Mouse (Mus musculus): Measurements from ENCODE around the gene Mpnd.

Gene Mpnd

DNA sequence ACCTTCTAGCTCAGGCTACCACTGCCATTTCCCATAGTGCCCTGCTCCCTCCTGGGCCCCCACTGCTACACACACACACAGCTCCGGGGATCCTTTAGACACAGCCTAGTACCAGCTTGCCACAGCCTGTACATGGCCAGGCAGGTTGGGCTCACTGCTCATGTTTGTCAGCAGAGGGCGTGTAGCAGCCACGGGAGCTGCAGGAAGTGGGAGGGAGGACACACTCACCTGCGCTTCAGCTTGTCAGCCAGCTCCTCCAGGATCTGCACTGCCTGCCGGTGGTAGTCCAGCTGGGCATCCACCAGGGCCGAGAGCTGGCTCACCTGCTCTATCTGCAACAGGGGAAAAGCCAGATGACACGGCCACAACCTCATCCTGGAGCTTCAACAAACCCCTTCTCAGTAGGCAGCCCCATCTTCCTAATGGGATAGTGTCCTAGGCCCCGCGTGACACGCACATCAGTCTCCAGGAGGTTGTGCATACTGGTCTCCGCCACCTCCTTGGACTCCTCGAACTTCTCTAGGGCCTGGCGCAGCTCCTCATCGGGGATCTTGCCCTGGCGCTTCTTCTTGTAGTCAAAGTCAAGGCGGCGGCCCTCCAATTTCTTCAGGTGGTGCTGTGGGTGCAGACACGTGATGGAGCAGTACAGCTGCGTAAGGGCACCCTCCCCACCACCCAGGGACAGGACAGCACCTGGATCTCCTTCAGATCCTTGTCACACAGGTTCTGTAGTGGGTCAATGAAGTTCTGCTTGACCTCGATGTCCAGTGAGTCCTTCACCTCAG, 13.0 kb downstream of the Mpnd start:
- in situ Hi-C loops (cut with MseI, MboI) = loop anchor here (5.0 to 10.0 kb wide), 2 partner anchors 46 to 54 kb away; partner anchors contain the start of gene Shd (in 1 of the 2)

DNA sequence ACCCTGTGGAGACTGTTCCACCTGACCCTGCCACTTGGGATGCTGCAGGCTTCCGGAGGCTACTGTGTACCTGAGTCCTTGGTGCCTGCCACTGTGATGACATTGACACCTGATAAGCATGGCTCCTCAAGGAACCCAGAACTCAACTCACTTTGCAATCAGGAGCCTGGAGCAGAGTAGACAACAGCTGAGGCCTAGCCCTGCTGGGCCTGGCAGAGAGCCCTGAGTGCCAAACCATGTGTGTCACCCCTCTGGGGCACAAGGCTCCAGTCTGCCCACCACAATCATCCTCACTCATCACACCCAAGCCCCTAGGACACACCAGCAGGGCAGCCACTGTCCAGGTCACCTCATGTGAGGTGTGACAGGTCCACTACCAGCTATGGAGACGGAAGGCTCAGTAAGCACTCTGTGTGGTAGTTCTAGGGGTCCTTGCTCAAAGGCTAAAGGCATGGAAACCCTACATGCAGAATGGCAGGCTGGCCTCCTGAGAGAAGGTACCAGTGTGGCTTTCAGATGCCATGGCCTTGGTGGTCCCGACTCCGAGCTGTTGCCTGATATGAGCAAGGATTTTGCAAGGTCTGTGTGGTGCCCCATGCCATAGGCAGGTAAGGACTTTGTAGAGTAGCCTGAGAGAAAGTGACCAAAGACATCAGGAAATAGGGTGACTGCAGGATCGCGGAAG, 15.0 kb downstream of the Mpnd start:
- in situ Hi-C loops (cut with MseI, MboI) = no loop called here

DNA sequence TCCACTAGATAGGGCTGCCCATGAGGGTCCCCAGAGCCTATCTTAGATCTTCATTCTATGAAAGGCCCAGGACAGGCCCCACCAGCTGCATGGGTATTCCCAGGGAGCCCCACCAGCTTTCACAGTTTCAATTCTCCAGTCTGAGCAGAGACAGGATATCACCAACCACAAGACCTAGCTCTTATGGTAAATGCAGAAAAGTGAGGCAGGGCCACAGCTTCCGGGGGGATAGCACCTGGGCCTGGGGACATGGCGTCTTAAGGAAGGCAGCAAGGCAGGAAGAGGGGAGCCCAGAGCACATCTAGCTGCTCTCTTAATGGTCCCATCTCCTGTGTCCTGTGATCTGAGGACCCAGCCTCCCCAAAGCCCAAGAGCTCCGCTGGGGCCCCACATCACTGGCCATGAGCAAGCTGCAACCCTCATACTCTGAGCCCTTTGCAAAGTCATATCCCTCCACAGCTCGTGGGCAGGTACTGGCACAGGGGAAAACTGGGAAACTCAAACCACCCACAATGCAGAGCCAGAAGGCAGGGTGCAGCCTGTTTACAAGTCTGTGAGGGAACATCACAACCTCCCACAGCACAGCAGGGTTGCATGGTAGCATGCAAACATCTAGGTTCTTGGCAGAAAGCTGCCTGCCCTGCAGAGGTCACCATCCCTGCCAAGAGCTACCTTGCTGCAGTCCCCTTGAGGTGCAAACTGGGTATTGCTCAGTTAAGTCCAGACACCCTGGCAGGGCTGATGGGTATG, 15.8 kb downstream of the Mpnd start:
- in situ Hi-C loops (cut with MseI, MboI) = no loop called here

DNA sequence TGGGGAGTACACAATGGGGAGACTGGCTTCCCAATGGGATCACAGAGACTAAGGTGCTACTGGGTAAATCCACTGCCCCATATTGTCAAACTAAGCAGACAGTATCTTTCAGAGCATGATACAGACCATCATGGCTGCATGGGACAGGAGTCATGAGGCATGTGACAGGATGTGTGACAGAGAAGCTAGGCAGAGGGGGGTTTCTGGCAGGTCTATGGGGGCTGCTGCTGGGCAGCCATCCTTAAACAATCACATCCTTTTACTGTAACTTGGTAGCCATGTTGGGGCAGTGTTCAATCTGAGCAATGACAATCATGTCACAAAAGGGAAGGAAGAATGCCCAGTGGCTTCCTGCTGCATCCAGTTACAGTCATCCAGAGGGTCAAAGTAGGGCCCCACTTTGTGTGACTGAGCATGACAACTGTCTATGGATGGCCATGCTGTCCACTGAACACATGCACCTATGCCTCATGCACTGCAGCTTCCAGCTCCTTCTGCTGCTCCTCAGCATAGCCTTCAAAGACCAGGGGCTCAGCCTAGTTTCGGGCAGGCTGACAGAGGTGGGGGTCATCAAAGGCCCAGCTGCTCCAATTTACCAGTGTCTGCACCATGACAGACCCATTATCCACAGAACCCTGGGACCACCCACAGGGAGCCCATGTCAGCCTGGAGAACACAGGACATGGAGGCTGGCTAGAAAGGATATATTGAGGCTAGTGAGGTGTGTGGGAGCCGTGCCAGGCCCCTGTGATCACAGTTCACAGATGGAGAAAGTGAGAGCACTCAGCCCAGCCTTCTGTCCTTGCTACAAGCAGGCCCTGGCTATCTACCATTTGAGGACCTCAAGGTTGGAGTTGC, 16.8 kb downstream of the Mpnd start:
- in situ Hi-C loops (cut with MseI, MboI) = no loop called here

GRCm38 (mm10) chr17:56022989-56023290, 17.4 kb downstream of the Mpnd start:
- in situ Hi-C loops (cut with MseI, MboI) = no loop called here

DNA sequence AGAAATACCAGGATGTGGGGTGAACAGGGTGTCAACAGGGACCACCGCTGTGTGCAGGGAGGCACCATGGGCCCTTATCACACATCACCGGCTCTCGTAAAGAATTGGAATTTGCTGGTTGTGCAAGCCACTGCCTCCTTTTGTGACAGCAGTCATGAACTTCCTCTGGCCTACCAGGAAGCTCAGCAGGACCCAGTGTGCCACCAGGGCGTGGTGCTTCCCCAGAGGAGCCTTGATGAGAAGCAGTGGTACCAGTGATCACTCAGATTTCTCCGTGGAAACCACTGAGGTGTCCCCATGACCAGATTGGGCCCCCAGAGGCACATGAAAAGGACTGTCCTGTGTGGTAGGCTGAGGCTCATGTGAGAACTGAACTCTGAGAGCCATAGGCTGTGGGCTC, 17.9 kb downstream of the Mpnd start:
- in situ Hi-C loops (cut with MseI, MboI) = no loop called here

DNA sequence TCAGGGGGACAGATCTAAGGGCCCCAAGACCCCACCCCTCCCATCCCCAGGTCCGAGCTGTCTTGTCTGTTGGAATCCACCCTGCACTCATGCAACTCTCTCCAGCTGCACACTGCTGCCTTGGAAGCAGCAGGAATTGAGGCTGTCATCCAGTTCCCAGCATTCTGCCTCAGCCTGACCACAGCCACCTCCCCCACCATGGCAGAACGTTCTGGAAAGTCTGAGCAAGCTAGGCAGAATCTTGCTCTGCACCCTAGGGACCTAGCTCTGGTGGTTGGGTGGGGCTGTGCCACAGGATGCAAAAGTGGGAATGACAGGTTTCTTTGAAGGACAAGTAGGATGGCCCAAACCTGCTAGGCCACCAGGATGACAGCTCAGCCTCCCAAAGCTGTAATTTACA, 19.0 kb downstream of the Mpnd start:
- in situ Hi-C loops (cut with MseI, MboI) = no loop called here

DNA sequence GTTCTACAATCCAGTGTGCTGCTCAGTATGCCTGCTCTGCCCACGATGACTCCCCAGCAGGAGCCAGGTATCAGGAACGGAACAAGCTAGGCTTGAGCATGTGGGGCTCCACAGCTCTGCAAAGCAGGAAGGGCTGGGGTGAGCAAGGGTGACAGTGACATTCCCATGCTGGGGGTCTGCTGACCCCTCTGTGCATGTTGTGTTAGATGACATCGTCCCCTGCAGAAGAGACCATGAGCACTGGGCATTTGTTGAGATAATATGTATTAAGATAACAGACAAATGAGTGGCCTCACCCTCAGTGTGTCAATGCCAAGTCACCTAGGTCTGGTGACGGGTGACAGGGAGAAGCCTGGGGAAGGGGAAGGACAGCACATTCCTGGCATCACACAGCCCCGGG, 19.4 kb downstream of the Mpnd start:
- in situ Hi-C loops (cut with MseI, MboI) = no loop called here

- in situ Hi-C loops (cut with MseI, MboI) = no loop called here
Measured at GRCm38 (mm10) chr17:56026303-56026702, 20.8 kb downstream of the Mpnd start.

- in situ Hi-C loops (cut with MseI, MboI) = no loop called here
Measured at GRCm38 (mm10) chr17:56026881-56027280, 21.4 kb downstream of the Mpnd start.

DNA sequence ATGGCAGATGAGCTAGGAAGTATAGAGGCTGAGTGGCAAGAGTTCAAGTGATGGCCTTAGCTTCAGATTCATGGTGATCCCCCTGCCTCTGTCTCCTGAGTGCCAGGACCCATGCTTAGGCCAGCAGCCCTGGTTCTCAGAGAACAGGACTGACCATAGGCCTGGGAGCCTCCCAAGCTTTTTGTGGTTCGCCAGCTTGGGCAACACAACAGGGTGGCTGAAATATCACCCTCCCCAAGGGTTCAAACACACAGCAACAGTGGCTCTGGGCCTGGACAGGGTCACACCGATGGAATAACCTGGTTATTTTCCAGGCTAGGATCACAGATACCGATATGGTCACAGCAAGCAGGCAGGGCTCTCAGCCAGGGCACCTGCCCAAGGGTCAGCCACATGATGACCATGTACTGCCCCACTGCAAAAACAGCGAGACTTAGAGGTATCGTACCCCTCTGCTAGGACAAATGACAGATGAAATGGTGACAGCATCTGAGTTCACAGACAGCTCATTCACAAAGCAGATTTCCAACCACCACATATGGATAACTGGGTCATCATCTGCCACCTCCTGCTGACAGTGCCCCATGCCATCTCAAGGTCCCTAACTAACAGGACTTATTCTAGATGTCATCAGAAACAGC, 22.4 kb downstream of the Mpnd start:
- in situ Hi-C loops (cut with MseI, MboI) = no loop called here

GRCm38 (mm10) chr17:56030238-56030870, 24.8 kb downstream of the Mpnd start:
- in situ Hi-C loops (cut with MseI, MboI) = no loop called here

- in situ Hi-C loops (cut with MseI, MboI) = no loop called here
Measured at GRCm38 (mm10) chr17:56030919-56031318, 25.4 kb downstream of the Mpnd start.

GRCm38 (mm10) chr17:56031431-56031830, 25.9 kb downstream of the Mpnd start:
- in situ Hi-C loops (cut with MseI, MboI) = no loop called here

GRCm38 (mm10) chr17:56032127-56032733, 26.7 kb downstream of the Mpnd start:
- in situ Hi-C loops (cut with MseI, MboI) = no loop called here

DNA sequence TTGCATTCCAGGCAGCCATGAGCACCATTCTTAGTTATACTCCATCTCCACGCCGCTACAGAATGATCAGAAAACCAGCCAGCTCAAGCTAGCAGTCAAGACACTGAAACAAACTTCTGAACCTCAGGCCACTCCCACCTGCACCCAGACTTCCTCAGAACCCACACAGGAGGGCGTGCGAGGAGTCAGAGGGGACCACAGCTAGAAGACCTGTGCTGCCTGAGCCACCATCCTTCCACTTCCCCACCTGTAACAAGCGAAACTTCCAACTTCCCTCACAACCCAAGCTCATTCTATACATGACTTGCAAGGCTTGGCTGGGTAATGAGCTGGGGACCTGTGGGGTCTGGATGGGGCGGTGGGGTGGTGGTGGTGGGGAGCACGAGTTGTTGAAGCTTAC, 27.3 kb downstream of the Mpnd start:
- in situ Hi-C loops (cut with MseI, MboI) = no loop called here

DNA sequence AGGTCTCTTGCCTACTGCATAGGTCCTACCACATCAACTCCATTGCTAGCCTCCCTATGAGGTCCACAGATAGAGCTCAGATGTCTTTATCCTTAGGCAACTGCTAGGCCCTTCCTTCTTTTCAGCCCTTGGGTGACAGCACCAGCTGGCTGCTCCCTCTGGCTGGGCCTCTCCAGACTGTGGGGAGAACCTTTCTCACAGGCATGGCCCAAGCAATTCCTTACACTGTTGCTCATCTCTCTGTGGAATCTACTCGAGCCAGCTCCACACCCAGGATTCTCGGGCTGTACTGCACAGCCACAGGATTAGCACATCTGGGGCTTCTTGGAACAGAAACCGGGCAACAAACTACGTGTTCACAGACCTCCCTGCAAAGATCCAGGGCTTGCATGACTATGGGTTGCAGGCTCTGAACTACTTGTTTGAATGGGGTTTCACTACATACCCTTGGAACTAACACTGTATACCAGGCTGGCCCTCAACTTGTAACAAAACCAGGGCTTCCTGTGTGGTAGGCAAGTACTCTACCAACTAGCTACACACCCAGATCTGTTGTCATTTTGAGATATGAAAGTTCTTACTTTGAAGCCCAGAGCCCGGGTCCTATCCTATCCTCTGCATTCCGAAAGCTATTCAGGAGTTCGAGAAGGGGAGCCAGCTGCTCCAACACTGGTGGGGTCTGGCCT, 28.7 kb downstream of the Mpnd start:
- in situ Hi-C loops (cut with MseI, MboI) = no loop called here

DNA sequence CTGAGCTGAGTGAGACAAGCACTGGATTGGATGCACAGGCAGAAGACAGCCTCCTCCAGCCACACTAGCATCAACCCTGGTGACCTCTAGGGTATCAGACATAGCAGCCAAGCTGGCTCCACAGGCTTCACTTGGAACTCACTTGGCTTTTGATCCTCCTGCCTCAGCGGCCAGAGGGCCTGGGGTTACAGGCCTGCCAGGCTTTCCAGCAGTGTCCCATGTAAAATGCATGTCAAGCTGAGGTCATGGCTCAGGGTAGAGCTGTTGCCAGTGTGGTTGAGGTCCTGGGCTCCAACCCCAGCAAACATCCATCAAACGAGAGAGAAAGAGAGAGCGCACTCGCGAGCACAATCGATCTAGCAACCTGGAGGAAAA, 29.2 kb downstream of the Mpnd start:
- in situ Hi-C loops (cut with MseI, MboI) = no loop called here

DNA sequence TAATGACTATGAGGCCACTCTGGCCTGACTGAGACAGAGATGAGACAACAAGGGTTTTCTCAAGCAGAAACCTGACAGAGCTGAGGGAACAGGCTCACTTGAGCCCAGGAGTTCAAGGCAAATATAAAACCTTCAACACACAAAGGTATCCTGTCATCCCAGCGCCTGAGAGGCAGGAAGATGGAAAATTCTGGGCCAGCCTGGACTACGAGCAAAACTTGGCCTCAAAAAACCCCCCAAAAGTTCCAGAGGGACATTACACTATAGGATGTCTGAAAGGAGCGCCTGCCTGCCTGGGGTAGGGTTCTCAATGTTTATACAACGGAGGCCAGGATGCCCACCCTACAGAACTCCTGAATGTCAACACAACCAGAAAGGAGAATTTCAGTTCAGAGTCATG, 29.7 kb downstream of the Mpnd start:
- in situ Hi-C loops (cut with MseI, MboI) = no loop called here
